Mouse (Mus musculus) liver, embryonic 14.5 days (tissue): ENCODE measurements around the gene Ston2.

Experiments used
- CTCF ChIP-seq: IDR thresholded peaks from 2 replicates; pipeline ENCODE4 v1.5.1; 2016; ENCODE audit warnings: antibody characterized with exemption, low read depth, control low read depth
- EP300 ChIP-seq: IDR thresholded peaks from 2 replicates; pipeline ENCODE4 v1.6.1; 2016; ENCODE audit warnings: antibody characterized with exemption, low read depth

- TF ChIP-seq CTCF = no peak
- no peak for TF ChIP-seq EP300
Observed at GRCm38 (mm10) chr12:91589542-91589846, 198.7 kb downstream of the Ston2 start.
